Mouse (Mus musculus): ENCODE measurements around the gene Entpd1.
A peak's percentile ranks its signal among the peaks of the same experiment; 100 is the strongest.

The Entpd1 gene

GRCm38 (mm10) chr19:40722137-40723038 is 110.2 kb downstream of the Entpd1 start:
- peak; percentile 50 for DNase-seq (ENCODE audit: low read depth, low spot score)

- no peak for DNase-seq (ENCODE audit: low read depth, low spot score)
Observed at GRCm38 (mm10) chr19:40723516-40723915, 111.3 kb downstream of the Entpd1 start.

GRCm38 (mm10) chr19:40726148-40726547 is 114.0 kb downstream of the Entpd1 start:
- DNase-seq (ENCODE audit: low read depth, low spot score) = no peak

GRCm38 (mm10) chr19:40726614-40727013 is 114.4 kb downstream of the Entpd1 start:
- DNase-seq (ENCODE audit: low read depth, low spot score) = no peak

GRCm38 (mm10) chr19:40728213-40728612 is 116.0 kb downstream of the Entpd1 start:
- no peak for DNase-seq (ENCODE audit: low read depth, low spot score)

GRCm38 (mm10) chr19:40728732-40729420 is 116.7 kb downstream of the Entpd1 start:
- no peak for DNase-seq (ENCODE audit: low read depth, low spot score)

GRCm38 (mm10) chr19:40733409-40733808 is 121.2 kb downstream of the Entpd1 start:
- no peak for DNase-seq (ENCODE audit: low read depth, low spot score)

GRCm38 (mm10) chr19:40733849-40734248 is 121.7 kb downstream of the Entpd1 start:
- DNase-seq (ENCODE audit: low read depth, low spot score) = peak; percentile 45

GRCm38 (mm10) chr19:40736680-40737512 is 124.7 kb downstream of the Entpd1 start:
- DNase-seq (ENCODE audit: low read depth, low spot score) = peak; percentile 83

- DNase-seq (ENCODE audit: low read depth, low spot score) = no peak
Observed at GRCm38 (mm10) chr19:40737613-40738012, 125.4 kb downstream of the Entpd1 start.

- no peak for DNase-seq (ENCODE audit: low read depth, low spot score)
Observed at GRCm38 (mm10) chr19:40738683-40739324, 126.6 kb downstream of the Entpd1 start.

GRCm38 (mm10) chr19:40746603-40747002 is 134.4 kb downstream of the Entpd1 start:
- peak; percentile 46 for DNase-seq (ENCODE audit: low read depth, low spot score)

GRCm38 (mm10) chr19:40748559-40748958 is 136.4 kb downstream of the Entpd1 start, which contains the start of gene Cc2d2b:
TSS of gene Cc2d2b (plus strand) at chr19:40748753.
- DNase-seq (ENCODE audit: low read depth, low spot score) = no peak

GRCm38 (mm10) chr19:40754311-40754710 is 142.1 kb downstream of the Entpd1 start:
- no peak for DNase-seq (ENCODE audit: low read depth, low spot score)

- DNase-seq (ENCODE audit: low read depth, low spot score) = no peak
Observed at GRCm38 (mm10) chr19:40760071-40760470, 147.9 kb downstream of the Entpd1 start.

GRCm38 (mm10) chr19:40762023-40762759 is 150.0 kb downstream of the Entpd1 start:
- peak; percentile 57 for DNase-seq (ENCODE audit: low read depth, low spot score)

- DNase-seq (ENCODE audit: low read depth, low spot score) = no peak
Observed at GRCm38 (mm10) chr19:40767189-40767588, 155.0 kb downstream of the Entpd1 start.

- DNase-seq (ENCODE audit: low read depth, low spot score) = no peak
Observed at GRCm38 (mm10) chr19:40769341-40769770, 157.2 kb downstream of the Entpd1 start.

- no peak for DNase-seq (ENCODE audit: low read depth, low spot score)
Observed at GRCm38 (mm10) chr19:40788004-40788714, 176.0 kb downstream of the Entpd1 start.

GRCm38 (mm10) chr19:40788715-40789084 is 176.5 kb downstream of the Entpd1 start:
- no peak for DNase-seq (ENCODE audit: low read depth, low spot score)
